Mouse (Mus musculus) T-cell, adult 2 months (primary cell): ENCODE measurements around the gene Mgea5.
"Not testable (repeated sequence)": the region's sequence is repeated elsewhere in the genome, so short reads cannot be mapped to it uniquely, and the experiment has no call there.

Experiments used
- DNase-seq: peaks from one replicate; pipeline ENCODE4 v3.0.0; 2022; ENCODE audit warnings: low spot score

The Mgea5 gene

DNA sequence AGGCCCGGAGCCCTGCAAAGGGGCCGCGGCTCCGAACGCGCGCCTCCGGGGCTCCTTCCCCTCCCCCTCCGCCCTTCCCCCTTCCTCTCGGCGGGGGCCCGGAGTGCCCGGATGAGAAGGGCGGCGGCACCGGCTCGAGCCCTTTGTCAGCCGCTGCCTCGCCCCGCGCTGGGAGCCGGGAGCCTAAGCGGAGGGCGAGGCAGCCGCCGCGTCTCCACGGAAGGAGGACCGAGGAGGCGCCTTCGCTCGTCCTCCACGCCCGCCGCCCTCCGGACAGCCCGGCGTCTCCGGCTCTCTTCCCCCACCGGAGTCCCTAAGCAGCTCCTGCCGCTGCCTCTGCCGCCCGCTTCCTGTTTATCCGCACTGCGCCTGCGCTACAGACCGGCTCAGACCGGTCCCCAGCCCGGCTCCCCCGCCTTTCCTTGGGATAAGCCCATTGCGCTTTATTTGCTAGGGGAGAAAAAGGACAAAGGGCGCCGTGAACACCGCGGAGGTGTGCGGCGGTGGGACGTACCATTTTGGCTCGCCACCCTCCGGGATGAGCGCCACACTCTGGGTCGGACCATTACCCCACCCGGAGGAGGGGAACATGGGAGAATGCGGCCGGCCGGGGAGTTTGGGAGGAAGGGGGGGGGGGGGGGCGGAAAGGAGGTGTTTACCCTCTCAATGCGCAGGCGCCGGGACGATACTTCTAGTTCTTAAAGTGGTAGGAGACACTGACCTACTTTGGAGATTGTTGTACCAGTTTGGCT, at the start of gene Mgea5:
Gene Mgea5 (minus strand): TSS at position 657 of the 752 bp plus-strand sequence.
- DNase-seq, result peak; percentile 99

DNA sequence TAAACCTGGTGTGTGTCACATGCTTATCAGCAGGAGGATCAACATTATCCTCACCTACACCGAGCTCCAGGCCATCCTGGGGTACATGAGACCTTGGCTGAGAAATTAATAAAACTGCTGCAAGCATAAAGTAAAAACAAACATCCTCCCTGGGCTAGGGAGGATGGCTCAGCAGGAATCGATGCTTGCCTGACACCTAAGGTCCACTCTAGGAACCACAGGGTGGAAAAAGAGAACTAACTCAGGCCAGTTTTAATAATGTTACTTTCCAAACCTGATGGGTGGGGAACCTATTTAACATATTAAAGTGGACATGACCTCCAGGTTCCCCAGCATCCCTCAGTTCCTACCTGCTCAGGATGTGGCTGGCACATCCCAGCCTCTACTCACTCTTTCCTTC, 47.0 kb upstream of the Mgea5 start:
- no peak for DNase-seq

- DNase-seq, result no peak
These were observed 44.1 kb upstream of the Mgea5 start for GRCm38 (mm10) chr19:45827736-45828135.

- no peak for DNase-seq
These were observed 43.5 kb upstream of the Mgea5 start for GRCm38 (mm10) chr19:45827125-45827524.

DNA sequence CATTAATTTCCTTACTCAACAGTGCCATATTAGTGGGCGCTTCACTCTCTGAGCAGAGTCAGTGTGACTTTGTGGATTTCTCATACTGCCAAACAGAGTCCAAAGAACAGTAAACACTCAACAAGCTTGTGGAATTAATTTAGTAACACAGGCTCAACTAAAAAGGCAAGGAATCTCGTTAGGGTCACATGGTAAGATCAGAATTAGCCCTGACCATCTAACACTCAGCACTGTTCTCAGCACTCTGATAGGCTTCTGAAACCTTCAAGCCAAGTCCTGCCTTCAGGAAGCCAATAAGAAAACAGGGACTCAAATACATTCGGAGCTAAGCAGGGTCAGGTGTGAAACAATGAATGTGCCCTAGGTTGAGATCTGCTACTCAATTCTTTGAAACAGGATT, 42.5 kb upstream of the Mgea5 start:
- DNase-seq, result no peak

DNA sequence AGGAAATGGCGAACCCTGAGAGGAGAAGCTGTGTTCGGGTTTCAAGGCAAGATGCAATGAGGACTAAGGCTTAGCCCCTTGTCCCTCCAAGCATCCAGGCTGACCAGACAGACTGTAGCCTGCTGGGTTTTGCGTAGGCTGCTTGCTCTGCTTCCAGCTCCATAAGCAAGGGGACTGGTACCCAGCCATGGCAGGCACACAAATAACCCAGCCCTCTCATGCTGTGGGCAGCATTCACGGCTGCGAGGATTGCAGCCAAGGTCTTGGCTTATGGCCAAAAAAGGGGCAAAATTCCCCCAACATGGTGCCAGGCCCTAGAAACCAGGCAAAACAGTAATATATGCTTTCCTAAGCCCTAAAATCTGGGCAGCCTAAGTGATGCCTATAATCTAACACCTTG, 38.2 kb upstream of the Mgea5 start:
- no peak for DNase-seq

DNA sequence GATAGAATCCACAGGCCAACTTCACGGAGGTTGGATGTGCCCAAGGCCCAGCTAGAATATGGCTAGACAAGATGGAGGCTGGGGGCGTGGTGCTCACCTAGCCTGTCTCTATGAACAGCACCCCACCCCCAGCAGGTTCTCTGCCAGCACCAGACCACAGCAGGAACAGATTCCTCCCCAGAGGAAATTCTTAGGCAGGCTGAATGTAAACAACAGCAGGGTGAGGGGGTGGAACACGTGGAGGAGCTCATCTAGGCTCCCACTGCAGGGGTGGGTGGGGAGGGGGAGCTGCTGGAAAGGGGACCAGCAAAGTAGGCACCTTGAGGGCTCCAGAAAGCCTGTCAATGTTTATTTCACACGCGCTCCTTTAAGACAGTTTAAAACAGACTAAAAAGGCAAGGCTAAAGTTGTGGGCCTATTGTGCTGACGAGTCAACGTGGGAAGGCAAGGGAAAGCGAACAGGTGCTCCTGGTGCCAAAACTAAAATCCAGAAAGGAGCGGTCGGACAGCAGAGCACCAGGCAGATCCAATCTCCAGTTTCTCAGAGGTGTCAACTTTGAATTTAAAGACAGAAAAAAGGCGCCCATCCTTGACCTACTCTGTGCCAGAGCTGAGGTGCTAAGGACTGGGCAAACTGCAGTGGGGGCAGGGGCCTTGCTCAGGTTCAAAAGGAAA, 34.3 kb upstream of the Mgea5 start:
- no peak for DNase-seq

- no peak for DNase-seq
These were observed 33.1 kb upstream of the Mgea5 start for GRCm38 (mm10) chr19:45816727-45817126.

GRCm38 (mm10) chr19:45815831-45816405, 32.3 kb upstream of the Mgea5 start, which contains the start of gene Kcnip2:
Gene Kcnip2, minus strand, starts transcription at chr19:45816061.
- DNase-seq, result peak; percentile 31

- no peak for DNase-seq
These were observed 31.5 kb upstream of the Mgea5 start for GRCm38 (mm10) chr19:45815170-45815569.

- no peak for DNase-seq
These were observed 30.2 kb upstream of the Mgea5 start for GRCm38 (mm10) chr19:45813801-45814200.

- peak; percentile 77 for DNase-seq
These were observed 29.6 kb upstream of the Mgea5 start for GRCm38 (mm10) chr19:45813263-45813662.

DNA sequence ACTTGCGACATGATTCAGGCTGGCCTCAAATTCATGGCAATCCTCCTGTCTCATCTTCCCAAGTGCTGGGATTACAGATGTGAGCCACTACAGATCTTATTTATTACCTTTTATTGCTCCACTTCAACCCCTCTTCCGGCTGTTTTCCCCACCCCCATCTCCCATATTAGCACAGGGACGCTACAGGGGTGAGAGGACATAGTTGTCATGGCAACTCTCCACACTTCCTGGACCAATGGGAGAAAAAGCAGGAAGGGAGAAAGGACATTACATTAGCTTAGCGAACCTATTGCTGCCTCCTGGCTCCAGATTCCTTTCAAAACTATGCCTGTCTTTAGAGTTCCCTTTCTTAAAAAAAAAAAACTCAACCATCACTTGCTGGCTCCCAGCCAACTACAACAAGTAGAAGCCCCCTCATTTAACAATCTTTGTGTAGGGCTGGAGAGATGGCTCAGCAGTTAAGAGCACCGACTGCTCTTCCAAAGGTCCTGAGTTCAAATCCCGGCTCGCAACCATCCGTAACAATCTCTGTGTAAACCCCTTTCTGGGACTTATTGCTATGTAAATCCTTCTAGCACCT, 29.1 kb upstream of the Mgea5 start:
- DNase-seq, result no peak

- DNase-seq, result peak; percentile 56
These were observed 28.5 kb upstream of the Mgea5 start for GRCm38 (mm10) chr19:45812115-45812514.

- DNase-seq, result no peak
These were observed 27.5 kb upstream of the Mgea5 start for GRCm38 (mm10) chr19:45811028-45811674.

DNA sequence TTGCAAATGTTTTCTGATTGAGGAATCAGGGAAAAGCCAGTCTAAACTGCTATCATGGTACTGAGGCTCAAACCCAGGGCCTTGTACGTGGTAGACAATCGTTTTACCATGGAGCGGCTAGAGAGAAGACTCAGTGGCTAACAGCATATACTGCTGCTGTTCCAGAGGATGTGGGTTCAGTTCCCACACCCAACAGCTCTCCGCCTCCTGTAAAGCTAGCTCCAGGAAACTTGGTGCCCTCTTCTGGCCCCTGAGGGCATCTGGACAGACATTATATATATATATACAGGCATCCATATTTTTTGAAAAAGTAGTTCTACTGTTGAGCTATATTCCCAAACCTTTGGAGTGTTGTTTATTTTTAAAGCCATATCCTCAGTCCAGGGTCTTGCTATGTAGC, 24.1 kb upstream of the Mgea5 start:
- DNase-seq, result peak; percentile 23

GRCm38 (mm10) chr19:45805817-45806216, 22.2 kb upstream of the Mgea5 start:
- not testable (repeated sequence) for DNase-seq

GRCm38 (mm10) chr19:45804593-45805368, 21.1 kb upstream of the Mgea5 start:
- DNase-seq, result peak; percentile 63

DNA sequence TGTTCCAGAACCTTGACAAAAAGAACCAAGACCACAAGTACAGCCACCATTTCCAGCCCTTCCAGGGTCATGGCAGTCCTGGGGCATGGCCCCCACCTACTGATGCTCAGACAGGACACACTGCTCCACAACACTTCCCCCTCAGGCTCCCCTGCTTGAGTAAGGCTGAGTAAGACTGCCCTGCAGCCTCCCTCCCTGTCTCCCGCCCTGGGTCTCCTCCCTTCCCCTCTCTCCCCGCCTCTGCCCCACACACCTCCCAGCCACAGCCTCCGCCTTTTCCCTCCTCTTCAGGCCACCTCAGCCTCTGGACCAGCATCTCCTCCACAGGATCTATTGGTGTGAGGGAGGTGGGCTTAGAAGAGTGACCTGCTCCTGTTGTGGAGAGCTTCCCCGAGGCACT, 19.8 kb upstream of the Mgea5 start:
- DNase-seq, result no peak

DNA sequence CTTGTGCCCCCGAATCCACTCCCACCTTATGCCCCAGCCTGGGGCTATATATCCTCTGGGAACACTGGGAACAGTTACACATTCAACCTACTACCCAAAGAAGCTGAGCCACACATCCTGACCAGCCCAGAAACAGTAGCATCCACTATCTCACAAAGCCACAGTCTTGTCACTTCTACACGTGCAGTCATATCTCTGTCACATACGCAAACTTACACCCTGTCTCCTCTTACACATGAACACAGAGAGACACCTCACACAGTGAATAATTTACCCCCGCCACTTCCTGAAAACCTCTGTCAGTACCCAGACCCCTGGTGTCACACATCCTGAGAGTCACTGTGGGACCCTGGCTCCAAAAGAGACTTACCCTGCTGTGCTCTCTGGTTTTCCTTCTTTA, 19.1 kb upstream of the Mgea5 start:
- DNase-seq, result no peak

GRCm38 (mm10) chr19:45796879-45797278, 13.2 kb upstream of the Mgea5 start:
- DNase-seq, result peak; percentile 49
